Mouse (Mus musculus) A20 (cell line): Measurements from ENCODE around the gene Hist1h2bf.
A peak's percentile ranks its signal among the peaks of the same experiment; 100 is the strongest.
"Not testable (repeated sequence)": the region's sequence is repeated elsewhere in the genome, so short reads cannot be mapped to it uniquely, and the experiment has no call there.

Experiments used
- DNase-seq: peaks from one replicate; pipeline ENCODE4 v3.0.0-alpha.2; 2011; ENCODE audit warnings: low read depth, low spot score

The Hist1h2bf gene

GRCm38 (mm10) chr13:23543965-23544786 lies 29.8 kb downstream of the Hist1h2bf start, which contains the start of gene Hist1h3f:
TSS of gene Hist1h3f (plus strand) at chr13:23544052.
- DNase-seq, result peak; percentile 95

GRCm38 (mm10) chr13:23542999-23543607 lies 30.9 kb downstream of the Hist1h2bf start, which contains the start of gene Hist1h2bh:
TSS of gene Hist1h2bh (minus strand) at chr13:23543392.
- DNase-seq, result peak; percentile 95

GRCm38 (mm10) chr13:23542225-23542980 lies 31.6 kb downstream of the Hist1h2bf start:
- peak; percentile 63 for DNase-seq

GRCm38 (mm10) chr13:23541497-23541896 lies 32.5 kb downstream of the Hist1h2bf start:
- DNase-seq, result peak; percentile 14

GRCm38 (mm10) chr13:23539821-23540220 lies 34.2 kb downstream of the Hist1h2bf start:
- DNase-seq, result not testable (repeated sequence)

GRCm38 (mm10) chr13:23538249-23538648 lies 35.7 kb downstream of the Hist1h2bf start:
- DNase-seq, result peak; percentile 40

GRCm38 (mm10) chr13:23537006-23537710 lies 36.8 kb downstream of the Hist1h2bf start:
- peak; percentile 31 for DNase-seq

GRCm38 (mm10) chr13:23536076-23536822 lies 37.7 kb downstream of the Hist1h2bf start:
- peak; percentile 52 for DNase-seq

- DNase-seq, result peak; percentile 97
Measured at GRCm38 (mm10) chr13:23535137-23536075, 38.6 kb downstream of the Hist1h2bf start, which contains the start of gene Hist1h3g. TSS of gene Hist1h3g (plus strand) at chr13:23535422.

GRCm38 (mm10) chr13:23534368-23535131 lies 39.4 kb downstream of the Hist1h2bf start:
- DNase-seq, result no peak

- peak; percentile 94 for DNase-seq
Measured at GRCm38 (mm10) chr13:23533560-23534367, 40.2 kb downstream of the Hist1h2bf start, which contains the start of gene Hist1h2af. TSS of gene Hist1h2af (plus strand) at chr13:23533906.

- peak; percentile 74 for DNase-seq
Measured at GRCm38 (mm10) chr13:23532262-23533075, 41.5 kb downstream of the Hist1h2bf start.

- peak; percentile 97 for DNase-seq
Measured at GRCm38 (mm10) chr13:23530901-23531875, 42.8 kb downstream of the Hist1h2bf start, which contains the start of gene Hist1h4h. TSS of gene Hist1h4h (plus strand) at chr13:23531050.

GRCm38 (mm10) chr13:23530181-23530900 lies 43.7 kb downstream of the Hist1h2bf start:
- DNase-seq, result peak; percentile 85
